Mouse (Mus musculus) small intestine, adult 2 months (tissue): ENCODE results near the gene Itpr3.

ENCODE experiments used
- CTCF ChIP-seq: fragments of 200-500 bp; IDR thresholded peaks from 2 replicates; pipeline ENCODE4 v1.5.1; 2012; ENCODE audit warnings: low read depth, mild to moderate bottlenecking, control low read depth, inconsistent platforms, low read length, moderate library complexity, mixed read lengths; ENCODE audit not compliant: insufficient replicate concordance, insufficient read length; ENCODE audit errors: extremely low read depth
- POLR2A ChIP-seq: fragments of 200-500 bp; IDR thresholded peaks from 2 replicates; pipeline ENCODE4 v1.6.1; 2012; ENCODE audit warnings: low read depth, mild to moderate bottlenecking, control low read depth, inconsistent platforms, low read length, moderate library complexity

DNA sequence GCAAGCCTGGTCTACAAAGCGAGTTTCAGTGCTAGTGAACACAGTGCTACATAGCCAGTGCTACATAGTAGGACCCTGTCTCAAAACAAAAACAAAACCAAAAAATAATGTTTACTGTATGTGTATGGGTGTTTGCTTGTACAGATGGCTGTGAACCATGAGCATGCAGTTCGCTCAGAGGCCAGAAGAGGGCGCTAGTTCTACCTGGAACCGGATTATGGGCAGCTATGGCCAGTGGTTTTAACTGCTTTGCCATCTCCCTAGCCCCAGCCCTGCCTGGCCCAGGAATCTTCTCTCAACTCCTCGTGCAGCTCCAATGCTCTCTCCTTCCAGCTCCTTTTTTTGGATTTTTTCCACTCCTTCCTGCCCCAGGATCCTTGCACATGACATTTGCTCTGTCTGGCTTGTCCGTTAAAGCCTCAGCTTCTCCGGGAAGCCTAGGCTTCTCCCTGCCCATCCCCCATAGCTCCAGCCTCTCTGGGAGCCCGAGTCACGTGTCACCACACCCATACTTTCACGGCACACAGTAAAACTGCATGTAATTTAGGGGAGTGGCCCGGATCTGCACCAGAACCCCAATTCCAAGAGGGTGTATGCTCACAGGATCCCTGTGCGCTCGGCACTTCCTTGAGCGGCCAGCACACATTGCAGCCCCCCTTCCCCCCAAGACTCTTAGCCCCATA lies 9.2 kb upstream of the Itpr3 start:
- 0 out of 2 replicates have a peak, but pooled peaks have one; percentile 11 for TF ChIP-seq POLR2A
- TF ChIP-seq CTCF, result peak; percentile 76; the same call in 1 of the 2 replicates
